Mouse (Mus musculus): ENCODE data around the gene Epb41. TPM values are rescaled to one million over a fixed set of nuclear protein-coding genes. Genes with fewer than 3 reads are reported as not detected.

The Epb41 gene
- polyA plus RNA-seq, 1 experiment from 2014 or later: 55.7 TPM

DNA sequence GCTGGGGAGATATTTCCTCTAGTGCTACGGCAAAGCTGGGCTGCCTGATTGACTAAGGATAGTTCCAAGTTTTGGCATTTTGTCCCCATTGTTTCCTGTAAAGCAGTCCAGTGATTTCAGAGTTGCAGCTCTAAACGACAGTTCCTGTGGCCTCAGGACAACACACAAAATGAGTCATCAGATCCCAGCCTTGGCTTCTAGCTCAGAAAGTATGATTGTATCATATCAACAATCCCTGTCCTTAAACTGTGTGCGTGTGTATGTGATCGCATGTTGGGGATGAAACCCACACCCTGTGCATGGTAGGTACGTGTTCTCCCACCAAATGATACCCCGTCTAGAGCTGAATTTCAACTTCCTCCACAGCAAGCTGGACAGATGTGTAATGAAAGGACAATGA is 146.0 kb downstream of the Epb41 start:
- H3K36me3 ChIP-seq (ENCODE audit: control insufficient read depth, insufficient read depth, low read length): 0 out of 2 replicates have a peak, but pooled peaks cover 2% of the 10 kb centered on the region
- 81% methylated on average over 6 of the region's 6 CpGs for WGBS
- ATAC-seq (ENCODE audit: insufficient read depth, low FRiP score): no peak
- H3K4me1 ChIP-seq (ENCODE audit: control insufficient read depth, insufficient read depth, low read length): no peaks in the 10 kb centered on the region
- H3K27ac ChIP-seq (ENCODE audit: low read length): no peak overlapping the region
- no peak overlapping the region for H3K9ac ChIP-seq (ENCODE audit: low read length)
- H3K4me3 ChIP-seq (replicated peaks; ENCODE audit: low read length): no peak overlapping the region
- no peaks in the 10 kb centered on the region for H3K27me3 ChIP-seq (ENCODE audit: control insufficient read depth, insufficient read depth, low read length)
- no peaks in the 10 kb centered on the region for H3K9me3 ChIP-seq (replicated peaks; ENCODE audit: control insufficient read depth, low read length)
- H3K4me2 ChIP-seq (ENCODE audit: low read depth, low read length): no peak overlapping the region

DNA sequence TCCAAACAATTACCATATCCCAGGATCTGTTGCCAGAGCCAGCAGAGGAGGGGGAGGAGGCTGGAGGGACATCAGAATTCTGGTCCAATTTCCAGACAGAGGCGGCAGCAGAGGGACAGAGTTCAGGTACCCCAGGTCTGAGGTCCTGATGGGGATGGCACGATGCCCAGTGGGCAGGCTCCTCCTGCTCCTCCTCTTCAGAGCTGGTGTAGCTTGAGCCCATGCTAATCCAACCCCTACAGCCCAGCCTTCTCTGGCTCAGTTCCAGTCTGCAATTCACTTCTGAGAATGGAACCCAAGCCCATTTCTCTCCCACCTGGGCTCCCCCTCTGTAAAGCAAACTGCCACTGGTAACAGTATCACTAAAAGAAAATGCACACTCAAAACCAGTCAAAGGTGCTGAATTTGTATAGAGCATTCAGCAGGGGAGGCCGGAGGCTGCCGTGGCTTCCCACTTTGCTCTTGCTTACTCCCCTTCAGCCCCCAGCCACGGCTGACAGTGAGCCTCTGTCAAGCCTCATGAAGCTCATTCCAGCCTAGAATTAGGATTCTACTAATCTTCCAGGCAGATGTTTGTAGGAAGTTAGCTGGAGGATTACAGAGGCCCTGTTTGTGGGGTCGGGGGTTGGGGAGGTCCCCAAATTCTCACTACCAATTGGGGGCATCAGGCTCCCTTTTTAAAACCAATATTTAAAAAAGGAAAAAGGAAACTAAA is 150.9 kb downstream of the Epb41 start:
- Histone ChIP-seq H3K36me3 (ENCODE audit: control insufficient read depth, insufficient read depth, low read length) (0 out of 2 replicates have a peak, but pooled peaks cover 2% of the 10 kb centered on the region), H3K4me2 (ENCODE audit: low read depth, low read length) (no peak overlapping the region), H3K27me3 (ENCODE audit: control insufficient read depth, insufficient read depth, low read length) (peaks cover 21% of the 10 kb centered on the region), H3K4me1 (ENCODE audit: control insufficient read depth, insufficient read depth, low read length) (peaks cover 14% of the 10 kb centered on the region), H3K27ac (ENCODE audit: low read length) (no peak overlapping the region), H3K4me3 (replicated peaks; ENCODE audit: low read length) (no peak overlapping the region), H3K9ac (ENCODE audit: low read length) (no peak overlapping the region), H3K9me3 (replicated peaks; ENCODE audit: control insufficient read depth, low read length) (no peaks in the 10 kb centered on the region)
- ATAC-seq (ENCODE audit: insufficient read depth, low FRiP score): no peak
- 65% methylated on average over 6 of the region's 6 CpGs for WGBS

DNA sequence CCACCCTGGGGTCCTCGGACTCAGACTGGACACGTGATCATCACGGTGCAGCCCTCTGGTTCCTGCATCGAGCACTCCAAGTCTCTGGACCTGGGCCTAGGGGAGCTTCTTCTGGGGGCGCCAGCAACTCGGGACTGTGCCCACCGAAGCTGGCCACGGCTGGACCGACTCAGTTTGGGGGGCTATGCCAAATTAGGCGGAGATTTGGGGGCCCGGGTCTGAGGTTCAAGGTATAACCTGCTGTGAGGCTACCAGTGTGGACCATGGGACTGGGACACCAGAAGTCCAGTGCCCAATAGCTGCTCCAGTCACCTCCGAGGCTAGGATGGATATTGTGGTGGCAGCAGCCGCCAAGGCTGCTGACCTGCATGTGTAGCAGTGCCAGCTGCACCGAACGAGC is 152.7 kb downstream of the Epb41 start:
- H3K4me3 ChIP-seq (replicated peaks; ENCODE audit: low read length): peak overlapping the region; percentile 64
- WGBS: 63% methylated on average over 15 of the region's 15 CpGs
- H3K36me3 ChIP-seq (ENCODE audit: control insufficient read depth, insufficient read depth, low read length): 0 out of 2 replicates have a peak, but pooled peaks cover 2% of the 10 kb centered on the region
- H3K4me2 ChIP-seq (ENCODE audit: low read depth, low read length): peak overlapping the region; percentile 90
- H3K27me3 ChIP-seq (ENCODE audit: control insufficient read depth, insufficient read depth, low read length): peaks cover 21% of the 10 kb centered on the region
- peaks cover 23% of the 10 kb centered on the region for H3K4me1 ChIP-seq (ENCODE audit: control insufficient read depth, insufficient read depth, low read length)
- no peak for ATAC-seq (ENCODE audit: insufficient read depth, low FRiP score)
- no peak overlapping the region for H3K27ac ChIP-seq (ENCODE audit: low read length)
- H3K9ac ChIP-seq (ENCODE audit: low read length): peak overlapping the region; percentile 79
- H3K9me3 ChIP-seq (replicated peaks; ENCODE audit: control insufficient read depth, low read length): no peaks in the 10 kb centered on the region

DNA sequence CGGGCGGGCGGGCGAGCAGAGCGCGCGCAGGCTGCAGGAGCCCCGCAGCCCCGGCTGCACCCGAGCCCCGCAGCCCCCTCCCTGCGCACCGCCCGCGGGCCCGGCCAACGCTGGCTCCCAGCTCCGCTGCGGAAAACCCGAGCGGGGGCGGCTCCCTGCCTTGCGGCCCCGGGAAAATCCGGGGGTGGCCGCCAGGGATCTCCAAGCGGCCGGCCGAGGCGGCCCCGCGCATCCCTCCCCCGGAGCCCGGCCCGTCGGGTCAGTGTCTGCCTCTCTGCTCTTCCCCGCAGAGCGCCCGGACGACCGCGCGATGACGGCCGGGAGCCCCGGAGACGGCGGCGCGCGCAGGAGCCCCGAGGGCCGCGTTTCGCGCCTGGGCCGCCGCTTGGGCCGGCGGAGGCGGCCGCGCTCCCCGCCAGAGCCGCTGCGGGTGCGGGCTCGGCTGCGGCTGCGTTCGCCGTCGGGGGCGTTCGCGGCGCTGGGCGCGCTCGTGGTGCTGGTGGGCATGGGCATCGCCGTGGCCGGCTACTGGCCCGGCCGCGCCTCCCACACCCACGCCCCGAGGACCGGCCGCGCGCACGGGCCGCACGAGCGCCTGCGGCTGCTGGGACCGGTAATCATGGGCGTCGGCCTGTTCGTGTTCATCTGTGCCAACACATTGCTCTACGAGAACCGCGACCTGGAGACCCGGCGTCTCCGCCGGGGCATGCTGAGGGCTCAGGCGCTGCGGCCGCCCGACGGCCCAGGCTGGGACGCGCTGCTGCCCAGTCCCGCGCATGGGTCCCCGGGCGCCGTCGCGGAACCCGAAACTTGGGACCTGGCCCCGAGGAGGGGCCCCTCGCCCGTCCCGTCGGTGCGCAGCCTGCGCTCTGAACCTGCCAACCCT is 153.4 kb downstream of the Epb41 start, which contains the start of gene Tmem200b:
Gene Tmem200b, plus strand, starts transcription at position 311 of the 886 bp plus-strand sequence.
- peak within 1 kb of the TSS; percentile 79 for H3K9ac ChIP-seq (ENCODE audit: low read length)
- peaks cover 21% of the 10 kb centered on the region for H3K27me3 ChIP-seq (ENCODE audit: control insufficient read depth, insufficient read depth, low read length)
- 0 out of 2 replicates have a peak, but pooled peaks cover 2% of the 10 kb centered on the region for H3K36me3 ChIP-seq (ENCODE audit: control insufficient read depth, insufficient read depth, low read length)
- WGBS: 1% methylated on average over 108 of the region's 130 CpGs
- peak within 1 kb of the TSS; percentile 90 for H3K4me2 ChIP-seq (ENCODE audit: low read depth, low read length)
- peak within 1 kb of the TSS; percentile 26; the same call in 1 of the 2 replicates for H3K27ac ChIP-seq (ENCODE audit: low read length)
- no peaks in the 10 kb centered on the region for H3K9me3 ChIP-seq (replicated peaks; ENCODE audit: control insufficient read depth, low read length)
- ATAC-seq (ENCODE audit: insufficient read depth, low FRiP score): no peak
- H3K4me1 ChIP-seq (ENCODE audit: control insufficient read depth, insufficient read depth, low read length): peaks cover 23% of the 10 kb centered on the region
- H3K4me3 ChIP-seq (replicated peaks; ENCODE audit: low read length): peak within 1 kb of the TSS; percentile 64

DNA sequence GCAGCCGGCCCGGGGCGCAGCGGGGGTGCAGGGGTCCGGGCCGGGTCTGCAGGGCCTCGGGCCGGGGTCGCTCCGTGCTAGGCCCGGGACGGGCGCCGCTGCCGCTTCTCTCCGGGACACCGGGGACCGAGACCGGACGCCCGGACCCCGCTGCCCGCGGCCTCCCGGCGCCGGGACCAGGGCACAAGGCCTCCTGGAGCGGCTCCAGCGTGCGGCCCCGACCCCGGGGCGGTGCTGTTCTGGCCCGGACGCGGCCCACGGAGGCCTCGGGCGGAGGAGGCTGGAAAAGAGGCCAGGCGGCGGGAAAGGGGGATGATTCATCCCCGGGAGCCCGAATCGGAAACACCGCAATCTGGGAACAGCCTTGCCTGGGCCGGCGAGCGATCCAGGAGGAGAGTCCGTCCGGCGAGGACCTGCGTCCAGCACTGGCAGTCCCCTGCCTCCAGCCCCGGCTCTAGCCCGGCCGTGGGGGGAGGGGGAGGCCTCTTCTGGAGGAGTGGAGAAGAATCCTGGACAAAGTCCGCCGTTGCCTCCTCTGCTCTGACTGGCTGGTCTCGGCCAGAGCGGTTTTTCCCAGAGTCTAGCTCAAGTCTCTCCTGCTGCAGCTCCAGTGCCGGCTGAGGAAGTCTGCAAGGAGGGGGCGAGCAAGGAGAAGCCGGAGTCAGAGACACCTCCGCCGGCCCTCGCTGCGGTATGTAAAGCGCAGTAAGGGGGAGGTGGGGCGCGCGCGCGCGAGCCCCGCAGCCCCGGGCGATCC is 154.3 kb downstream of the Epb41 start:
- peak overlapping the region; percentile 64 for H3K4me3 ChIP-seq (replicated peaks; ENCODE audit: low read length)
- WGBS: under 1% methylated on average over 72 of the region's 76 CpGs
- H3K27me3 ChIP-seq (ENCODE audit: control insufficient read depth, insufficient read depth, low read length): peaks cover 28% of the 10 kb centered on the region
- no peaks in the 10 kb centered on the region for H3K9me3 ChIP-seq (replicated peaks; ENCODE audit: control insufficient read depth, low read length)
- peak overlapping the region; percentile 79 for H3K9ac ChIP-seq (ENCODE audit: low read length)
- H3K4me1 ChIP-seq (ENCODE audit: control insufficient read depth, insufficient read depth, low read length): peaks cover 23% of the 10 kb centered on the region
- peak; percentile 22; the same call in 1 of the 2 replicates for ATAC-seq (ENCODE audit: insufficient read depth, low FRiP score)
- H3K27ac ChIP-seq (ENCODE audit: low read length): peak overlapping the region; percentile 18; the same call in 1 of the 2 replicates
- H3K4me2 ChIP-seq (ENCODE audit: low read depth, low read length): peak overlapping the region; percentile 90
- 0 out of 2 replicates have a peak, but pooled peaks cover 2% of the 10 kb centered on the region for H3K36me3 ChIP-seq (ENCODE audit: control insufficient read depth, insufficient read depth, low read length)

DNA sequence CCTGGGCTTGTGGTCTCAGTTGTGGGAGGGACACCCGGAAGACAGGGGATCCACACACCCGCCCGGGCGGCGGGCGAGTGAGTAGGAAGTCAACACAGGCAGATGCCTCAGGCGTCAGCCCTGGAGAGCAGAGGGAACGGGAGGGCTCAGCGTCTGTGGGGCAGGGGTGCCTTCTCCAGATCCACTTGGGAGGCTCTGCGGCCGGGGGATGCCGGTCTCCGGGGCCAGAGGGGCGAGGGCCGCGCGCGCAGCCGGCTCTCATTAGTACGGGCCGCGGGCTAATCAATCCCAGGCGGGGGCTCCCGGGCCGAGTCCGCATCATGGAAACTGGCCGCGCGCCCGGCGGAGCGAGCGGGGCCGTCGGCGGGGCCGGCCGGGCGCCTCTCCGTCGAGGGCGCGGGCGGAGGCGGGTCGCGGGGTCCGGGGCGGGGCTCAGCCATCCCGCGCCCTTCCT is 155.0 kb downstream of the Epb41 start:
- peak overlapping the region; percentile 79 for H3K9ac ChIP-seq (ENCODE audit: low read length)
- peak overlapping the region; percentile 90 for H3K4me2 ChIP-seq (ENCODE audit: low read depth, low read length)
- H3K27me3 ChIP-seq (ENCODE audit: control insufficient read depth, insufficient read depth, low read length): peaks cover 32% of the 10 kb centered on the region
- peak overlapping the region; percentile 64 for H3K4me3 ChIP-seq (replicated peaks; ENCODE audit: low read length)
- H3K4me1 ChIP-seq (ENCODE audit: control insufficient read depth, insufficient read depth, low read length): peaks cover 28% of the 10 kb centered on the region
- WGBS: 7% methylated on average over 39 of the region's 51 CpGs
- no peaks in the 10 kb centered on the region for H3K9me3 ChIP-seq (replicated peaks; ENCODE audit: control insufficient read depth, low read length)
- H3K27ac ChIP-seq (ENCODE audit: low read length): peak overlapping the region; percentile 18; the same call in 1 of the 2 replicates
- no peaks in the 10 kb centered on the region for H3K36me3 ChIP-seq (ENCODE audit: control insufficient read depth, insufficient read depth, low read length)
- peak; percentile 16; the same call in 1 of the 2 replicates for ATAC-seq (ENCODE audit: insufficient read depth, low FRiP score)

DNA sequence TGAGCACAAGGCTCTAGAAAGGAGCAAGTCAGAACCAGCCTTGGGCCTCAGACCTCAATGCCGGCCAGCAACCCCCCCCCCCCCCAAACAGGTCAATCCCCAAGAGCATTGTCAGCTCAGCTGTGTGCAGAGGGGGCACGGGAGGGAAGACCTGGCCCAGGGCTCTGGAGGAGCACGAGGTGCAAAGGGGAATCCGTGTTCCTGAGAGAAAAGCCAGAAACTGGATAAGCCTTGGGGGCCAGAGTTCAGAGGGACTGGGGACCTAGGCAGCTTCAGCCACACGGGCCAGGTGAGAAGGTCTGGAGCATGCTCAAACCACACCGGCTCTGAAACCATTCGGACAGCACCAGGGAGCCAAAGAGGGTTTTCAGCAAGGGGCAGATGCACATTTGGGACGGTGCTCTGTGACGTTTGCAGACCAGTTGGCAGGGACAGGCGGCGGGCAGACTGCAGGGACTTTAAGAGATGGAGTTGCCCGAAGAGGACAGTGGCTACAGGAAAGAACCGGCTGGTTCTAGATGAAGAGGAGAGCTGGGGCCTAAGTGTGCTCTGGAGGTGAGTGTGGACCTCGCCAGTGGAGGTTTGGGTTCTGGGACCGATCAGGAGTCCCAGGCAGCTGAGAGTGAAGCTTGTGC is 155.5 kb downstream of the Epb41 start:
- H3K9me3 ChIP-seq (replicated peaks; ENCODE audit: control insufficient read depth, low read length): no peaks in the 10 kb centered on the region
- peak overlapping the region; percentile 64; the same call in 1 of the 2 replicates for H3K4me3 ChIP-seq (replicated peaks; ENCODE audit: low read length)
- no peaks in the 10 kb centered on the region for H3K36me3 ChIP-seq (ENCODE audit: control insufficient read depth, insufficient read depth, low read length)
- WGBS: 31% methylated on average over 15 of the region's 15 CpGs
- peaks cover 32% of the 10 kb centered on the region for H3K27me3 ChIP-seq (ENCODE audit: control insufficient read depth, insufficient read depth, low read length)
- peak overlapping the region; percentile 18; the same call in 1 of the 2 replicates for H3K27ac ChIP-seq (ENCODE audit: low read length)
- H3K9ac ChIP-seq (ENCODE audit: low read length): peak overlapping the region; percentile 79
- peaks cover 32% of the 10 kb centered on the region for H3K4me1 ChIP-seq (ENCODE audit: control insufficient read depth, insufficient read depth, low read length)
- peak overlapping the region; percentile 90 for H3K4me2 ChIP-seq (ENCODE audit: low read depth, low read length)
- ATAC-seq (ENCODE audit: insufficient read depth, low FRiP score): no peak
